Comparison of ENCODE assay signal across 16 mouse cellular contexts in the genomic region with DNA sequence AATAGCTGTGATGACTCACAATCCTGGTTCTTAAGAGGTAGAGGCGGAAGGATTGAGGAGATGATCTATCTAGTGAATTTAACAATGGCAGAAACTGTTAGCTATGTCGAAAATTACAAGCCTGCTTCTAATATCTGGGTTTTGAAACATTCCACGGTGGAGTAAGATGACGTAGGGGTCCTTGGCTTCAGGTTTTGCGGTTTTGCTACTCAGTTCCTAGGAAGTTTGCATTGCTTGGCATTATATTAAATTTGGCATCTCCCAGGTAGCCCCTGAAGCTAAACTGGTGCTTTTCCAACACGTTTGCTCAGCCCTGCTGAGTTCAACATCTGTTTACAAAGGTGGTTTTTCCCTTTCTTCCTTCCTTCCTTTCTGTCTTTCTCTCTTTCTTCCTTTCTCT.
"Had no signal": no experiment of that assay in that cellular context is flagged by ENCODE, and none has a peak within 500 bp of the region (broad histone marks: within the 10 kb centered on the region; RNA-seq: fewer than 3 reads in every experiment).

No protein-coding gene starts in this region.

- H3K9me3 ChIP-seq: limb, embryonic 15.5 days; liver, embryonic 12.5 days; megakaryocyte, embryonic 14.5 days; midbrain, embryonic 12.5 days had no signal

- H3K27ac ChIP-seq: kidney, postnatal 0 days; limb, embryonic 15.5 days; liver, embryonic 12.5 days; macrophage; midbrain, embryonic 12.5 days had no signal

- H3K27me3 ChIP-seq: limb, embryonic 15.5 days had no signal

- ATAC-seq: liver, embryonic 12.5 days; midbrain, embryonic 16.5 days had no signal

- DNase-seq: kidney, adult 9 months; kidney, postnatal 36 days; layer of hippocampus, adult 9-11 months; layer of hippocampus, postnatal 36 days; left cerebral cortex, postnatal 4 days; lung, embryonic 14.5 days; lung, postnatal 10 days; right cerebral cortex, postnatal 14 days; thymus, postnatal 4 days had no signal

- H3K4me2 ChIP-seq: limb, embryonic 15.5 days; liver, embryonic 12.5 days; lung, embryonic 14.5 days; midbrain, embryonic 12.5 days had no signal

- H3K36me3 ChIP-seq: limb, embryonic 15.5 days; liver, embryonic 12.5 days; midbrain, embryonic 12.5 days had no signal

- H3K9ac ChIP-seq: limb, embryonic 15.5 days; liver, embryonic 12.5 days; lung, embryonic 14.5 days; midbrain, embryonic 12.5 days had no signal

- H3K4me3 ChIP-seq: limb, embryonic 15.5 days; liver, embryonic 12.5 days; megakaryocyte, embryonic 14.5 days; midbrain, embryonic 12.5 days had no signal
